Mouse (Mus musculus): Measurements from ENCODE around the gene Zfp457.
A peak's percentile ranks its signal among the peaks of the same experiment; 100 is the strongest.

- peak; percentile 75 for TF ChIP-seq CTCF (IDR thresholded peaks at IDR 0.05; ENCODE audit: low read depth, low read length)
- no peak for TF ChIP-seq POLR2A (IDR thresholded peaks at IDR 0.05; ENCODE audit: insufficient read depth, low read length)
Observed at GRCm38 (mm10) chr13:67332019-67332724, 25.9 kb upstream of the Zfp457 start, which contains the start of gene Zfp595.
